Mouse (Mus musculus) embryo, embryonic 10.5 days (tissue): ENCODE results near the gene Gm17364.
"Not testable (repeated sequence)": the region's sequence is repeated elsewhere in the genome, so short reads cannot be mapped to it uniquely, and the experiment has no call there.

ENCODE experiments used
- DNase-seq: peaks from one replicate; pipeline ENCODE4 v3.0.0-alpha.2; 2015; ENCODE audit warnings: low spot score

Gm17364 gene

DNA sequence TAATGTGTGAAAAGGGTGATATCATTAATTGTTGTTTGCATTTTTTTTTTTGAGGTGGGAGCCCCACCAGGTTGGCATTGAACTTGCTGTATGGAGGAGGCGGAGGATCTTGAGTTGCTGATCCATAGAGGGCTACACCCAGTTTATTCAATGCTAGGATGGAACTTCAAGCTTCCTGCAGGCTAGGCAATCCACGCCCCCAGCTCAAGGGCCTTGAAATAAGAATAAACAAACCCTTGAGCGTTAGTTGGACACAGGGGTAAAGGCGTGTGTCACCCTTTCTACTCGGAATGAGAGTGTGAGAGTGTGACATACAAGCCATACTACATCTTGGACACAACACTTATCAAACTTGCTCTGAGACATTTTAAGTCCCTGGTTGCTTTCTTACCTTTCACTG is 22.1 kb downstream of the Gm17364 start:
- no peak for DNase-seq

DNA sequence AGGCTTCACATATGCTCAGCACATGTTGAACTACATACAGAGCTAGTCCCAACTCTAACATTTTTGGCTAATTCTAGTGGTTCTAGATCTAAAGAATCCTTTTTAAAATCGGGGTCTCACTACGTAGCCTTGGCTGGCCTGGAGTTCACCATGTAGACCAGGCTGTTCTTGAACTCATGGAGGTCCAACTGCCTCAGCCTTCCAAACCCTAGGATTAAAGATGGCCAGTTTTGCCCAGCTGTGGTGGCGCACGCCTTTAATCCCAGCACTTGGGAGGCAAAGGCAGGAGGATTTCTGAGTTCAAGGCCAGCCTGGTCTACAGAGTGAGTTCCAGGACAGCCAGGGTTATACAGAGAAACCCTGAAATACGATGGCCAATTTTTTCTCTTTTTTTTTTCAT is 22.5 kb downstream of the Gm17364 start:
- DNase-seq: not testable (repeated sequence)

DNA sequence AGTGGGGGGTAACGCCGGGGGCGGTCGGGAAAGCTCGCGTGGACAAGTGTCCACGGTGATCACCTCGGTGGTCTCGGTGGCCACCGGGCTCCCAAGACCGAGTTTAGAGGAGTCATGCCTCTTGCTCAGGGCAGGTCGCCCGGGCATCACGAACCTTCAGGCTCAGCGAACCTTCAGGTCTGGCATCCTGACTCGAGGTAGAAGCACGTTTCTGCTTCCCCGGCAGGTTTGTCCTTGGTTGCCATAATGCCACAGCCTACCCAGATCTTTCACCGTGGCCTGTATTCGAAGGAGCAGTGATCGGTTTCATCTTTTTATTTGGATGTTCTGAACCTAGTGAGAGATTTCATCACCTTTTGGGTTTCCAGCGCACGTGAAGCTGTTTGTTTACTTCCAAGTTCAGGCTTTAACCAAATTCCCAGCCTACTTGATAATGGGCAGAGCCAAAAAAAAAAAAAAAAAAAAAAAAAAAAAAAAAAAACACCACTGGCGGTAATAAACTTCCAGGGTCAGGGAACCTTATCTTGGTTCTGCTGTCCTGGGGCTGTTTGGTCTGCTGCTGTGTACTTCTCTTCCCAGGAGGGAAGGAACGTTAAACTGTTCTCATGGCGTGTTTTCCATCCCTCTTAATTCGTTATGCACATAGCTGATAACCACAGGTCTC is 23.3 kb downstream of the Gm17364 start:
- peak; percentile 46 for DNase-seq

DNA sequence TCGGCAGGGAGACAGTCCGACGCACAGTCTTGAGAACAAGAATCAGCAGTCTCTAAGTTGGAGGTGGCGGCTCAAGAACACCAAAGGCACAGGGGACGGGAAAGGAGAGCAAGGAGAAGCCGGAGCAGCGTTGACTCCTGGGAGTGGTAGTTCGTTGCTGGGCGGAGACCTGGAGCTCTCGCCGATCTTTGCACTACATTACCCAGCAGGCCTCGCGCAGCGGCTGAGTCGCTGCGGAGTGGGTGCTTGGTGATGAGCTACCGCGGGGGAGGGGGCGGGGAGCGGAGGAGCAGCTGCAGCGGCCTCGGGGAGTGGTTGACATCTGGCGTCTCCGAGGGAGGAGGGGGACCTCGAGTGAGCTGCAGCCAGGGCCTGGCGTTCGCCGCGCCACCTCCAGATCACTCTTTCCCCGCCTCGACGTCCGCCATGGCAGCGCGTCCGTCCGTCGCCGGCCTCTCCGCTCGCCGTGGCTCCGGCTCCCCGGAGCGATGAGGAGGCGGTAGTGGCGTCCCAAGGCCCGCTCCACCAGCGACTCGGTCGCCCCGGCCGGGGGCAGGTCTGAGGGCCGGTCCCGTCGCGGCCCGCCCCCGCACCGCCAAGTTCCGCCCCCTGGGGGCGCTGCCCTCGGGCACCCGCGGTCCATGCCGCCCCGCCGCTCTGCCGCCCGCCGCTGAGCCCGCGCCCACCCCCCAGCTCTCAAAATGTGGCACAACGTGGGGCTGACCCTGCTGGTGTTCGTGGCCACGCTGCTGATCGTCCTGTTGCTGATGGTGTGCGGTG is 24.0 kb downstream of the Gm17364 start, which contains the start of gene Smim13:
TSS of gene Smim13 (plus strand) at position 307 of the 780 bp plus-strand sequence.
- peak; percentile 98 for DNase-seq

DNA sequence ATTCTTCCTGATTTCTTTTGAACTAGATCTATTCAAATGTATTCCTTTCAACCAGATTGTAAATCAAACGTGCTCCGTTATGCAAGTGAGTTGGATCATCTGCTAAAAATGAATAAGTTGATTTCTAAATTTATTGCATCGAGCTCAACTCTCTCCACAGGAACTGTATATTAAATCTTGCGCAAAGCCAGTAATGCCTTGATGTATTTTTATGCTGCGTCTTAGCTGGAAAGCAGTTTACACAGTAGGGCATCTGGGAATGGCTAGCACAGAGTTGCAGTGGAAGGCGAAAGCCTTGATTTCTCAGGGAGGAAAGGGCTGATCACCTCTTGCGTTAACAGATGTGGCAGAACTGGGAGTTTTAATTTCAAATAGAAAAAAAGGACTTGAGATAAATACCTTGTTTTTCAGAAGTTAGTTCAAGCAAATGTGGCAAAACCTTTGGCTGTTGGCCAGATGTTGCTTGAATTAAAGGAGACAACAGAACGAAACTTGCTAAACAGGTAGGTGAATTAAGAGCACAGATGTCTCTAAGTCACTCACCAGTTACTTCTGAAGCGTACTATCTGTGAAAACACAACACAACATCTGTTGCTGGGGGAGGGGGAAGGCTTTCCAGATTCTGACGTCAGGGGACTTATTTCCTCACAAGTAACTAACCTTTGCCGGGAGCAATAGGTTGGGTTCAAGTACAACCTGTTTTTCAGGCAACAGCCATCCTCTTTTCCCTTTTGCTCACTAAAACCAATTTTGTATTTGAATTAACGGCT is 24.8 kb downstream of the Gm17364 start:
- peak; percentile 9 for DNase-seq

DNA sequence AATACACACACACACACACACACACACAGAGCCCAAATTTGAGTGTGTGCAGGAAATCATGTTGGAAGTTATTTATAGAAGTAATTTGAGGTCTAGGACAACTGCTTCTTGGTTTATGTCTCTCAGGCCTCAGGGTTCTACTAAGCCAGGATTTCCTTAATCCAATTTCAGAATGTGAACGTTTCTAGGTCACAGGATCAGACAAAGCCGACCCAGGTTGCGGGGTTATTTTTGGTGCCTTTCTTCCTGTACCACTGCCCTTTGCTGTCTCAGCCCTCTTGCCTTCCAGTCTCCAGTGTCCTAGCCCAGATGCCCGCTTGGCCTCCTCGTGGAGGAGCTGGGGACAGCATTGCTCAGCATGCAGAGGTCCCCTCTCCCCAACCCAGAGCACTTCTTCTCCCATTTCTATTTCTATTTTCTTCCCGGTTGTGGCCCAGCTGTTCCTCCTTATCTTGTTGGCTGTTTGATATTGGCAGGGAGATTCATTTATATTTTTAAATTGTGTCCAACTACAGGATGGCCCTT is 29.4 kb downstream of the Gm17364 start:
- no peak for DNase-seq

GRCm38 (mm10) chr13:41241557-41241956 is 32.2 kb downstream of the Gm17364 start:
- DNase-seq: no peak

GRCm38 (mm10) chr13:41238805-41239130 is 35.0 kb downstream of the Gm17364 start:
- DNase-seq: peak; percentile 86

- DNase-seq: no peak
Measured at GRCm38 (mm10) chr13:41238035-41238804, 35.6 kb downstream of the Gm17364 start.

DNA sequence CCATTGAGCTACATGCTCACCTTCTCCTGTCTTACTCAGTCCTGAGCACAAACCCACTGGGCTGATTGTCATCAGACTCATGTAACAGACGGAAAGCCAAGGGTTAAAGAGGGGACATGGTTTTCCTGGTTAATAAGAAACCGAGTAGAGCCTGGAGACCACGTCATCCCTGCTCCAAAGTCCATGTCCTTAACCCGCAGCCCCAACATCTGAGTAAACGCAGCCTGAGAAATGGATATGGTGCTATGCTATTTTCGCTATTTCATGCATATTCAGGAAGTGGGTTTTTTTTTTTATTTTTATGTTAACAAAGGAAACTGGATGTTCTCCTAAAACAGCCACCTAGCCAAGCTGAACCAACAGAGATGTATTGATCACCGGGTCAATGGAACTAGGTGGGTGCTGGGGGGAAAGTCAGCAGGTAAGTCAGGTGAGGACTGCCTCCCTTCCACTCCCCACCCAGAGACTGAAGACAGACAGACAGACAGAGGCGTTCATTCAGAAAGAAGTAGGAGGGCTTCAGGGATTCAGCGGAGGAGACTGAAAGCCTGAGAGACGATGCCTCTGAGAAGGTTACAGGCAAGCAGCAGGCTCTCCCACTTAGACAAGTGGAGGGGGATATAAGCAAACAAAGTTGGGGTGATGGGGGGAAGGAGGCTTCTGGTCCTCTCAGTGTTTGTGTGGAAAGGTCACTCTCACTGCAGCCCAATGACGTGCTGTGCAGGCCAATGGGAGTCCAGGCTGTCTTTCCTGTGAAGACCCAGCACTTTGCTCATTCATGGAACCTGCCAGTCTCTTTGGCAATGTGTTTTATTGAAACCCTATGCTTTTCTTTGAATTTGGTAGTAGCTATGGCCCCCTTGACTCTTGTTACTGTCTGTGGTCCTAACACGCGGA is 37.7 kb downstream of the Gm17364 start:
- no peak for DNase-seq

GRCm38 (mm10) chr13:41235181-41235580 is 38.6 kb downstream of the Gm17364 start:
- no peak for DNase-seq

DNA sequence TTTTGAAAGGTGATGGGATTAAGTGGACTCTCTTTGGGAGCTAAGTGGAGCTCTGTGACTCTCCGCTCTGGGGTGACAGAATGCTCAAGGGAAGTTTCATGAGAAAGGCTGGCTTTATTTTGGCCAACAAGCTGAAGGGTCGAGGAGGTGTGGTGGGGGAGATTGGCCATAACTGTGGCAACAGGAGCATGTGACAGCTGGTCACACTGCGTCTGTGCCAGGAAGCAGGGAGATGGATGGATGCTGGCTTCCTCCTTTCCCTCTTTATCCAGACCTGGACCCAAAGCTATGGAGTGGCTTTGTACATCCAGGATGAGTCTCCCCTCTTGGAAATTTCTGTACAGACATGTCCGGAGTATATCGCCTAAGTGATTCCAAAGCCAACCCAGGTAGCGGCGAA is 40.5 kb downstream of the Gm17364 start:
- DNase-seq: no peak

DNA sequence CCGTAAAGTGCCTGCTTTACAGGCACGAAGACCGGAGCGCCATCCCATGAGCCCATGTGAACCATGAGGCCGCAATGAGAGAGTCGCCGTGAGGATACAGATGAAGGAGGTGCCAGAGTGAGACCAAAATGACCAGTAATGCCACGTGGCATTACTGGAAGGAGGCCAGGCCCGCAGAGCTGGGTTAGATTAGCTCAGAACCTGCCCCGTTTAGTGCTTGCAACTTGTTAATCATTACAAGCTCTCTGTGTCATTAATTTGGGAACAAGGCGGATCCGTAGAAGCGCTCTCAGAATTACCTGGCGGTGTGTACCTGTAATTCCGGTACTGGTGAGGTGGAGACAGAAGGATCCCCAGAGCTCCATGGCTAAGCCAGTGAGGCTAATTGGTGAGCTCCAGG is 41.6 kb downstream of the Gm17364 start:
- no peak for DNase-seq

DNA sequence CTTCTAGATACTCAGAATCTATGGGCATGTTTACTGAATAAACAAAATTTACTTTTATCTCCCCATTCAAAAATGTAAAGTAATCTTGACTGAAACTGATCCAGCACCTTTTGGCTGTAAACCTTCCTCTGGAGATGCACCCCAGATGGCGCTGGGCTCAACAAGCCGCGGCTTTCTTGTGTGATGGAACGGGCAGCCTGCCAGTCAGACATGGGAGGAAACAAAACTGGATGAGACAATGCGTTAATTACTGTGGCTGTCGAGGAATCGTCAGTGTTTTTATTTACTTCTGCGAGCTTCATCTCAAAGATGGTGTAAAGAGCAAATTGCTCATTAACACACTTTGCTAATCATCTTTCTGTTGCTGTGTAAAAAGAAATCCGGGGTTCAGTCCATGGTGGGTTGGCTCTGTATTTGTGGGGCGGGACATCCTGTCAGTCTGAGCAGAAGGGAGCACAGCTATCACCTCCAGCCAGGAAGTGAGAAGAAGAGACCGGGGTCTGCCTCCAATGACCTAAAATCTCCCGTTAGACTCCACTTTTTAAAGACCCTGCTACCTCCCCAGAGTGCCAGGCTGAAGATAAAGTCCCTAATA is 42.3 kb downstream of the Gm17364 start:
- no peak for DNase-seq

DNA sequence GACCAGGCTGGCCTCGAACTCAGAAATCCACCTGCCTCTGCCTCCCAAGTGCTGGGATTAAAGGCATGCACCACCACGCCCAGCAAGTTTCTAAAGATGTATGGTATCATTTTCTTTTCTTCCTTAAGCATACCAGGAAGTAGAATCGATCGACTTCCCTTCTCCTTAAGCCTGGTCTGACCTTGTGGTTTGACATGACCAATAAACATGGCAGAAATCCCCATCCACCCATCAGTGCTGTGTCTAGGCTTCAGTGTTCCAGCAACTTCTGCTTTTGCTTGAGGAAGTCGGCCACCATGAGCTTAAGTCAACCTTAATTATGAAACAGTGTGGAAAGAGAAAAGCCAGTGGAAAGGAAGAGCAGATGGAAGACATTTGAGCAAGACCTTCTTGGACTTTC is 43.5 kb downstream of the Gm17364 start:
- no peak for DNase-seq

GRCm38 (mm10) chr13:41228060-41228459 is 45.7 kb downstream of the Gm17364 start:
- DNase-seq: no peak

GRCm38 (mm10) chr13:41226513-41226912 is 47.3 kb downstream of the Gm17364 start:
- DNase-seq: no peak
